Mouse (Mus musculus) small intestine, adult 2 months (tissue): ENCODE results near the gene Clec14a. TPM values are rescaled to one million over a fixed set of nuclear protein-coding genes. Genes with fewer than 3 reads are reported as not detected.
"Not testable (repeated sequence)": the region's sequence is repeated elsewhere in the genome, so short reads cannot be mapped to it uniquely, and the experiment has no call there.

Experiments used
- H3K27ac ChIP-seq: fragments of 200-500 bp; 2 replicates; pipeline ENCODE4 v1.5.1; 2012; ENCODE audit warnings: low read depth, low read length, control low read depth, inconsistent platforms; ENCODE audit not compliant: insufficient read depth
- H3K27me3 ChIP-seq: fragments of 200-500 bp; 2 replicates; pipeline ENCODE4 v1.6.1; 2012; ENCODE audit warnings: mild to moderate bottlenecking, moderate library complexity, low read length, inconsistent platforms; ENCODE audit not compliant: control insufficient read depth, insufficient read depth
- H3K36me3 ChIP-seq: fragments of 200-500 bp; 2 replicates; pipeline ENCODE4 v1.6.1; 2012; ENCODE audit warnings: mild to moderate bottlenecking, low read length, control low read depth, inconsistent platforms; ENCODE audit not compliant: control insufficient read depth, insufficient read depth
- H3K4me1 ChIP-seq: fragments of 200-500 bp; 2 replicates; pipeline ENCODE4 v1.6.1; 2012; ENCODE audit warnings: low read length, inconsistent platforms, mixed read lengths; ENCODE audit not compliant: control insufficient read depth, insufficient read depth, insufficient read length
- H3K4me3 ChIP-seq: fragments of 200-500 bp; 2 replicates; pipeline ENCODE4 v1.5.1; 2012; ENCODE audit warnings: low read depth, mild to moderate bottlenecking, control low read depth, inconsistent platforms, low read length, moderate library complexity
- CTCF ChIP-seq: fragments of 200-500 bp; IDR thresholded peaks from 2 replicates; pipeline ENCODE4 v1.5.1; 2012; ENCODE audit warnings: low read depth, mild to moderate bottlenecking, control low read depth, inconsistent platforms, low read length, moderate library complexity, mixed read lengths; ENCODE audit not compliant: insufficient replicate concordance, insufficient read length; ENCODE audit errors: extremely low read depth
- POLR2A ChIP-seq: fragments of 200-500 bp; IDR thresholded peaks from 2 replicates; pipeline ENCODE4 v1.6.1; 2012; ENCODE audit warnings: low read depth, mild to moderate bottlenecking, control low read depth, inconsistent platforms, low read length, moderate library complexity
- WGBS: fragments of 180-500 bp; shearing (Covaris S2); methylation state at CpG from one replicate; pipeline ENCODE4 v1.1.7; 2018; 5-methylcytosine and 5-hydroxymethylcytosine counted together
- polyA plus RNA-seq: library from polyadenylated mRNA; depleted of rRNA; stranded (reverse); fragments of >200 nt; gene quantifications from 2 replicates; pipeline ENCODE4 v1.2.3, GENCODE M21; 2012; rRNA removed

Gene Clec14a
- polyA plus RNA-seq, result 0.99 and 1.3 TPM in 2 replicates

DNA sequence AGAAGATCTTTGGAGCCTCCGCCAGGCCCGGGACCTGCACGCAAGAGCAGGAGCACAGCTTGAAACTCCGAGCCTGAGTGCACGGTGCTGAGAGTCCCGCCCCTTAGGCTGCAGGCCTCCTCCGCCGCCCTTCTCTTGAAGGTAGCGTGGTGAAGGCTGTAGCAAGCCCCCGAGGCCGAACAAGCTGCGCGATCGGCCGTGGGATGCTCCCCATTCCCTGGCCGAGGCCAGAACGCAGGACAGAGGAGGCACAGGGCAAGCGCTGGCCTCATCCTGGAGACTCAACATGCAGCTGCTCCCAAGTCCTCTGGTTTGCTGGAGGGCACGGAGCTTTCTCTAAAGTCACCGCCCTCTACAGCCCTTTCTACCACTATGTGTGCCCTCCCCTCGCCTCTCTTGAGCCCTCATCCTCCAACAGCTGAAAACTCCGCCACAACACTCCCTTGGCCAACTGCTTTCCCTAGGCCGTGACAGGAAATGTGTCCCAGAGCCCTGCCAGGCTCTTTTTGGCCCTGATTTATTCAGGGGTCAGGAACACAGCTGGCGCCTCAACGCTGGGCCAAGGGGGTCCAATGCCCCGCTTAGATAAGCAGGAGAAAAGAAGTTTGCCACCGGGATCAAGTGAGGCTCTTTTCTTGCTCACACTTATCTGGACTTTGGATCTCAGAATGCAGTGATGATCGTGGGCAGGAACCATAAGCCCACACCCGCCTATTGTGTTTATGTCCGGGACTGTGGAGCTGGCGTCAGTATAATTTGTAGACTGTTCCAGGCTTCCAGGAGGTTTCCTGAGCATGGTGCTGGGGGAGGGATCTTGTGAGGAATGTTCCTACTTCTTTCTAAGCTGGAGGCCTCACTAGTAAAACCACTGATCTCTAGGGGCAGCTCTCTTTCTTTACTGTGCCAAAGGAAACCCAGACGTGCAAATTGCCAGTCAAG lies at the start of gene Clec14a:
Gene Clec14a (minus strand): TSS at position 728 of the 939 bp plus-strand sequence.
- peak within 1 kb of the TSS; percentile 63 for H3K4me3 ChIP-seq
- H3K36me3 ChIP-seq, result no peaks in the 10 kb centered on the region
- 12% methylated on average over 32 of the region's 32 CpGs for WGBS
- TF ChIP-seq POLR2A, result no peak
- no peak for TF ChIP-seq CTCF
- H3K4me1 ChIP-seq, result peaks cover 6% of the 10 kb centered on the region
- peak within 1 kb of the TSS; percentile 71; the same call in 1 of the 2 replicates for H3K27ac ChIP-seq
- H3K27me3 ChIP-seq, result no peaks in the 10 kb centered on the region

DNA sequence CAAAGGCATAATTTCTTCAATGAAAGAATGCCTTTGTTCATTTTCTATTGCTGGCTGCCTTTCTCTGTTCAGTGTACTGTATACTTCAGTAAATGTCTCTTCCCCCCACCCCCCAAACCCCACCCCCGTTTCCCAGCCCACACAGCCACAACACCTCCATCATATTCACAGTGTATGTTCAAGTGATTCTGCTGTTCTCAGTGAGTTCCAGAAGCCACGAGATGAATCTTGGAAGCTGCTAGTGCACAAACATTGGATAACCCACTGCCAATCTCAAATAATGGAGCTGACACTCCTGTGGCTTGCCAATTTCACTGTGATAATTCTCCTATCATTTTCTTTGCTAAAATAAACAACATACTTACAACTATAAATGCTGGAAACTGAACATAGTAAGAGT lies 38.7 kb upstream of the Clec14a start:
- Histone ChIP-seq H3K27me3 (no peaks in the 10 kb centered on the region), H3K27ac (no peak overlapping the region), H3K36me3 (no peaks in the 10 kb centered on the region), H3K4me1 (no peaks in the 10 kb centered on the region), H3K4me3 (no peak overlapping the region)
- 69% methylated on average over 2 of the region's 2 CpGs for WGBS
- TF ChIP-seq POLR2A (no peak), CTCF (no peak)

DNA sequence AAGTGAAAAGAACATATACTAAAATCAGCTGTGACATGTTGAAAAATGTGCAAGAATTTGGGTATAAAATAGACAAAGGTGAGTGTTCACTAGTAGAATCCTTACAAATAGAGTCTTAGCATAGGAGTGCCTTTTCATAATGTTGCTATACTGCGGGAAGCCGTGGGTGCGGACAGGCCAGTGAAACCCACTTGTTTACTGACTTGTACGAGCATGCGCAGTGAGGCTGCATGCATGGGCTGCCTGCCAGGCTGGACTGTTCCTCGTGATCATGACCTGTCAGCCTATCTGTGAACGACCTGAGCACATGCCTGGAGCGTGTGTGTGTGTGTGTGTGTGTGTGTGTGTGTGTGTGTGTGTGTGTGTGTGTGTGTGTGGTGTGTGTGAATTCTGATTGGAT lies 37.3 kb upstream of the Clec14a start:
- H3K36me3 ChIP-seq, H3K4me1 ChIP-seq, H3K27ac ChIP-seq, H3K27me3 ChIP-seq, H3K4me3 ChIP-seq: not testable (repeated sequence)
- WGBS, result 50% methylated on average over 8 of the region's 8 CpGs

DNA sequence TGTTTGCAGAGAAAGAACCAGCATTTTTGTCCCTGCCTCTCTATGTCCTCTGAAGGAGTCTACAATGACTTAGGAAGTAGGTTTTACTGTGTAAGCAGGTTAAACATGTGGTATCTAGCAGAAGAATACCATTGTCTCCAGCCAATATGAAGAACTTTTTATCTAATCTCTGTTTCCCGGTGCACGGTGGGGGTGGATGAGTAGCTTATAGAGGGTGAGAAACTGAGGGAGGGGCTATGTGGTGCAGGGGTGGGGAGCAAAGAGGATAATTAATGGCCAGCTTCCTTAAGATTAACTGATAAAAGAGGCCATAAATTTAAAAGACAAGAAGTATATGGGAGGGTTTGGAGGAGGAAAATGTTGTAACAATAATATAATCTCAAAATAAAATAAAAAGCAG lies 36.5 kb upstream of the Clec14a start:
- Histone ChIP-seq H3K27me3 (no peaks in the 10 kb centered on the region), H3K4me3 (no peak overlapping the region), H3K27ac (no peak overlapping the region), H3K36me3 (no peaks in the 10 kb centered on the region), H3K4me1 (no peaks in the 10 kb centered on the region)
- no peak for TF ChIP-seq POLR2A
- no peak for TF ChIP-seq CTCF
- 9% methylated on average over 2 of the region's 2 CpGs for WGBS

DNA sequence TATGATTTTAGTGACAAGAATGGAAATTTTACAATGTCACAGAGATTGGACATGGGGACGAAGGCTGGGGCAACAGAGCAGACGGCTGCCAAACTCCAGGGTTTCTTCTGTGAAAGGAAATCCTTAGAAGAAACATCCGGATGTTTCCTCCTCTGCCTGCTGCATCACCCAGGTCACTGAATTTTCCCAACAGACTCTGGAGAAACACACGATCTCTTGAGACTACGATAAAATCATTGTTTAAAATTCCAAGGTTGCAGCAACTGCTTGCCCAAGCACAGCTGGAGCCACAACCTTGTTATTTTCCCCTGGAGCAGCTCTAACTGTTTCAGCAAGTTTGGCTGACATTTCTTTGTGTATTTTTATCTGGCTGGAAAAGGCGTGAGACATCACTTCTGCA lies 27.9 kb upstream of the Clec14a start:
- TF ChIP-seq POLR2A (no peak), CTCF (no peak)
- no peaks in the 10 kb centered on the region for H3K36me3 ChIP-seq
- 66% methylated on average over 6 of the region's 6 CpGs for WGBS
- H3K27me3 ChIP-seq, result no peaks in the 10 kb centered on the region
- H3K4me3 ChIP-seq, result no peak overlapping the region
- H3K27ac ChIP-seq, result no peak overlapping the region
- no peaks in the 10 kb centered on the region for H3K4me1 ChIP-seq

DNA sequence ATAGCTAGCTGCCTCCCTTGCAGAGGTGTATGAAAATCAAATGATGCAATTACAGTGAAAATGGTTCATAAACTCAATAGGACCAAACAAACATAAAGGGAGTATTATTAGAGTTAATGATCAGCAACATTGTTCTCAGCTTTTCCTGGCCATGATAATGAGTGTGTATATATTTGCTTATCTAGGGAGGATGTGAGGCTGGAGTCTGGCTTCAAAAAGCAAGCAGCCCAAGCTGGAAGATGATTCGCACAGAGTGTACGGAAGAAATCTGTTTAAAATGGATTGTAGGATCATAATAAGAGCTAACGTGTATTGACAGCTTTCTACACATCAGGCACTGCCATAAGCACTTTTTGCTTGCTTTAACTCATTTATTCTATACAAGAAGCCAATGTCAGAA lies 16.8 kb upstream of the Clec14a start:
- TF ChIP-seq CTCF, result no peak
- no peak for TF ChIP-seq POLR2A
- Histone ChIP-seq H3K27ac (no peak overlapping the region), H3K36me3 (no peaks in the 10 kb centered on the region), H3K4me3 (no peak overlapping the region), H3K4me1 (no peaks in the 10 kb centered on the region), H3K27me3 (no peaks in the 10 kb centered on the region)
- 56% methylated on average over 3 of the region's 3 CpGs for WGBS

DNA sequence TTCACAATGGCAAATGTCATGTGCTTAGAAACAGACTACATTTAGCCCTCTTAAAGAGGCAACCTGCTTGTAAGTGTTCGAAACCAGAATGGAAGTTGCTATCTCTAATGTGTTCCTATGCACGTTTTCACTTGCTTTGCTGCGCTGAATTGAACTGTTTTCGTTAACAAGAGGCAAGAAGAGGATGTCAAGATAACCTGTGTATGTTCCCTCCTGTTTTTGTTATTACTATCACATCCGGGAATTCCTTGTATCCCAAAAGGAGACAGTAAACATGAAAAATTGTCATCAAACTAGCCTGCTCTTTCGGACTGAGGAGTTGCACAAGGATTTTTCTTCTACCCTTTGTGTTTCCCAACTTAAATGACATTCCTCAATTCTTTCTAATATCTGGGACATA lies 1.4 kb upstream of the Clec14a start:
- WGBS, result 78% methylated on average over 6 of the region's 6 CpGs
- Histone ChIP-seq H3K4me1 (peaks cover 6% of the 10 kb centered on the region), H3K4me3 (no peak overlapping the region), H3K36me3 (no peaks in the 10 kb centered on the region), H3K27me3 (no peaks in the 10 kb centered on the region), H3K27ac (no peak overlapping the region)
- TF ChIP-seq CTCF, result no peak
- no peak for TF ChIP-seq POLR2A

DNA sequence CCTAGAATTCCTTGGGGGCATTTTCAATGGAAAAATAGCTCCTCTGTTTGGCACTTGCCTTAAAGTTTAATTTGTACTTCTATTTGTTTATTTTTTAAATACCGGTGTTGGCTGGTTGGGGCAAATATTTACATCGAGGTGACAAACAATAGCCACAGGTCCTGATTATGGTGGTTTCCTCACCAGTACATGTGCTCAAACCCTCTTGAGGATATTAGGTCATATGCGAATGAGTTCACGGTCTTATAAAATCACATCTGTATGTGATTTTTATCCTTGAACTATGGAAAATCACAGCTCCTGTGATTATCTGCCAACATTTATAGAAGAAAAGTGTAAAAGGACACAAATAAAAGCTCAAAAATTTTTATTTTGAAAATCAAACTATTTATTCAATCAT lies 415 bp upstream of the Clec14a start:
- Histone ChIP-seq H3K4me3 (no peak overlapping the region), H3K4me1 (peaks cover 6% of the 10 kb centered on the region), H3K27ac (no peak overlapping the region), H3K36me3 (no peaks in the 10 kb centered on the region), H3K27me3 (no peaks in the 10 kb centered on the region)
- 80% methylated on average over 4 of the region's 4 CpGs for WGBS
- TF ChIP-seq POLR2A, result no peak
- no peak for TF ChIP-seq CTCF
